Mouse (Mus musculus) lung, postnatal 25 days (tissue): ENCODE data around the gene Rabggtb.
"Not testable (repeated sequence)": the region's sequence is repeated elsewhere in the genome, so short reads cannot be mapped to it uniquely, and the experiment has no call there.

Source experiments
- DNase-seq: peaks from one replicate; pipeline ENCODE4 v3.0.0; 2022; ENCODE audit warnings: low spot score

The Rabggtb gene

DNA sequence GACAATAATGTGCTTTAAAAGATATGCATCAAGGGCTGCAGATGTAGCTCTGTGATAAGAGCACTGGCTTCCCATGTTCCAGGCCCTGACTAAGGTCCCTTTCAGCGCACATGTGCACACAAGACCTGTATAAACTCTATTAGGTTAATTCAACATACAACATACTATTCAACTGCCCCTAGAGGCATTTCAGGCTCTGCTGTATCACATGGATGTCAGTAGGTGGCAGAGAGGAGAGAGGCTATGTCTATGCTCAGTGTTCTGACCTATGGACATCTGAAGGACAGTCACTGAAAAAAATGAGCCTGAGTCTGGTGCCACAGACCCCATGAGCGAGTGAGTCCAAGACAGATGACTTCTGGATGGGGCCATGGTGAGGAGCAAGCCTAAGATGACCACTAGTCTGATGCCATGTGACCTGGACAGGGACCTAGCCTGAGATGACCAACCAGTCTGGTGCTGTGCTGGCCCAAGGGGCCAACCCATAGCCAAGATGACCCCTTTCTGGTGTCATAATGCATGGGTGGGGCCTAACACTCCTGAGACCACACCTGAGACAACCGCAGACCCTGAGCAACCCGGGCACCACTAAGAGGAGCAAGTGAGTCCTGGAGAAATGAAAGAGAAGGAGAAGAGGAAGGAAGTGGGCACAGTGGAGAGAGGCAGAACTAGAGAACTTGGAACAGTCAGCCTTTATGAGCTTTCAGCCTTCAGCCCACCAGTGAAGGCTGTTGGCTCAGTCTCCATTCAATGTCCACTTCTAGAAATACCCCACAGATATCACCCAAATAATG is 48.0 kb downstream of the Rabggtb start:
- no peak for DNase-seq

DNA sequence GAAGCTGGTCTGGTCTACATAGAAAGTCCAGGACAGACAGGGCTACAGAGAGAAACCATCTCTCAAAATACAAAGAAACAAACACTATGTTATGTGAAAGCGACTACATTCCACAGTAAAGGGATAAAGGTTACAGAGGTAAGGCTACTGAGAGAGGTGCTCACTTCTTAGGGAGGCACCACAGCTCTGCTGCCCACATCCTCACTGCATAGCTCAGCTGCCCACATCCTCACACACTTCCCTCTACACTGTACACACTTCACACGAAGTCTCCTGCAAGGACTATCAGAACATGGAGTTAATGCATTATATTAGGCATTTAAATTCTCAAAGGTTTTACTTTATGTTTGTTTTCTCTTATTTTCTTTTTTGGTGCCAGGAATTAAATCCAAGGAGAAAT is 49.0 kb downstream of the Rabggtb start:
- DNase-seq = no peak

DNA sequence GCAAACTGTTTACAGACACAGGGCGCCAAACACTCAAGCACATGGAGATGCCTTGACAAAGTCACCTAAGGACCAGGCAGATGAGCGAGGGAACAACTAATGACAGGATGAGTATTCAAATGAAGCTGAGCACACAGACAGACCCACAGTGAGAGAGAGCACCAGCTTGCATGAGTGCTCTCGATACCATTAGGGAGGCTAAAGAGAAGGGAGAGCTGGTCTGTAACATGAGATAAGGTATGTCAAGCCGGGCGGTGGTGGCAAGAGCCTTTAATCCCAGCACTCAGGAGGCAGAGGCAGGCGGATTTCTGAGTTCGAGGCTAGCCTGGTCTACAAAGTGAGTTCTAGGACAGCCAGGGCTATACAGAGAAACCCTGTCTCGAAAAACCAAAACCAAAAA is 52.4 kb downstream of the Rabggtb start:
- DNase-seq = not testable (repeated sequence)

DNA sequence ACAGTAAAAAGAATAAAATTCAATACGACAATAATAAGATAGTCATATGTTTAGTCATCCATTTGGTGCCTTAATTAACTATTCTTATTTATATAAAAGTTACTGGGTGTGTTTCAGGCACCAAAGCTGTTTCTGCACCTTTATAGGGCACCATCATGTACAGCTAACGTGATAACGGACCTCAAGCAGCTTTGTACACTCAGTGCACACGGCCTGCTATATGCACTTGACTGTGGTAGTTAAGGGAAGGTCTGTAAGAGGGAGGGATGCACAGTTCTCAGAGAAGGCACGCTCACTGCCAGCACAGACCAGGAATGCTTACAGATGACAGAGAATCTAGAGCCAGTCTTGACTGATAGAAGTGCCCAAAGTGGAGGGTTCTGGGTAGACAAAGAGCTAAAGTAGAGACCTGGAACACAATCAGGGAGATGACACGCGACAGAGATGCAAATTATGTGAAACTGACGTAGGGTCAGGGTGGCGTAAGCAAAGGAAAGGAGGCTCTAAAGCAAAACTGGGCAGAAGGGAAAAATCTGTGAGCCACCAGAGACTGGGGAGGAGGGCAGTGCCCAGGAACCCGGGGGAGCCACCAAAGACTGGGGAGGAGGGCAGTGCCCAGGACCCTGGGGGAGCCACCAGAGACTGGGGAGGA is 54.3 kb downstream of the Rabggtb start:
- DNase-seq = no peak
